Mouse (Mus musculus) neural tube, embryonic 14.5 days (tissue): ENCODE results near the gene Nufip2. TPM values are rescaled to one million over a fixed set of nuclear protein-coding genes. Genes with fewer than 3 reads are reported as not detected.
"Not testable (repeated sequence)": the region's sequence is repeated elsewhere in the genome, so short reads cannot be mapped to it uniquely, and the experiment has no call there.

Source experiments
- ATAC-seq: fragments of 200-750 bp; cut with Nextera tagmentation; 2 replicates; pipeline ENCODE4 v1.8.0; 2017; ENCODE audit warnings: low read depth, mild to moderate bottlenecking, moderate TSS enrichment, moderate library complexity
- H3K27ac ChIP-seq: fragments of 300-500 bp; sonication (generic); 2 replicates; pipeline ENCODE4 v1.5.1; 2014; ENCODE audit warnings: low read depth, mild to moderate bottlenecking, control low read depth, low read length, moderate library complexity, mixed read lengths
- H3K27me3 ChIP-seq: fragments of 300-500 bp; sonication (generic); 2 replicates; pipeline ENCODE4 v1.6.1; 2014; ENCODE audit warnings: low read length; ENCODE audit not compliant: control insufficient read depth, insufficient read depth
- H3K36me3 ChIP-seq: fragments of 300-500 bp; sonication (generic); 2 replicates; pipeline ENCODE4 v1.6.1; 2014; ENCODE audit warnings: low read length, mixed read lengths; ENCODE audit not compliant: control insufficient read depth, insufficient read depth
- H3K4me1 ChIP-seq: fragments of 300-500 bp; sonication (generic); 2 replicates; pipeline ENCODE4 v1.6.1; 2014; ENCODE audit warnings: low read length; ENCODE audit not compliant: control insufficient read depth, insufficient read depth
- H3K4me2 ChIP-seq: fragments of 300-500 bp; sonication (generic); 2 replicates; pipeline ENCODE4 v1.6.1; 2014; ENCODE audit warnings: mild to moderate bottlenecking, low read depth, low read length, control low read depth
- H3K4me3 ChIP-seq: fragments of 300-500 bp; sonication (generic); 2 replicates; pipeline ENCODE4 v1.5.1; 2014; ENCODE audit warnings: low read depth, low read length, control low read depth, mixed read lengths
- H3K9ac ChIP-seq: fragments of 300-500 bp; sonication (generic); replicated peaks from 2 replicates; pipeline ENCODE4 v1.6.1; 2014; ENCODE audit warnings: low read depth, mild to moderate bottlenecking, control low read depth, low read length, mixed read lengths
- H3K9me3 ChIP-seq: fragments of 300-500 bp; sonication (generic); 2 replicates; pipeline ENCODE4 v1.6.1; 2016; ENCODE audit warnings: low read length; ENCODE audit not compliant: control insufficient read depth
- WGBS: fragments of 180-500 bp; shearing (Covaris S2); extraction: QIAGEN DNeasy Blood & Tissue Kit; methylation state at CpG from one replicate; pipeline ENCODE4 v1.1.7; 2014; 5-methylcytosine and 5-hydroxymethylcytosine counted together
- polyA plus RNA-seq: library from polyadenylated mRNA; unstranded; fragments of >200 nt; fragmentation: Nextera tagmentation; extraction: Ambion mirVana; gene quantifications from 2 replicates; pipeline ENCODE4 v1.2.1, GENCODE M21; 2014

Gene Nufip2
- polyA plus RNA-seq, 1 experiment from 2014 or later: 7.3 TPM

DNA sequence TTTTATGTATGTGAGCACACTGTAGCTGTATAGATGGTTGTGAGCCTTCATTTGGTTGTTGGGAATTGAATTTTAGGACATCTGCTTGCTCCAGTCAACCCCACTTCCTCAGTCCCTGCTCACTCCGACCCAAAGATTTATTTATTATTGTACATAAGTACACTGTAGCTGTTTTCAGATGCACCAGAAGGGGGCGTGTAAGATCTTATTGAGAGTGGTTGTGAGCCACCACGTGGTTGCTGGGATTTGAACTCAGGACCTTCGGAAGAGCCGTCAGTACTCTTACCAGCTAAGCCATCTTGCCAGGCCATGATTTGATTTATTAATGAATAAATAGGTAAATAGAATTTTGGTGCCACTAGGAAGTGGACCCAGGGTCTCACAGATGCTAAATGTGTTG lies 20.6 kb upstream of the Nufip2 start:
- H3K4me3 ChIP-seq, H3K4me2 ChIP-seq, H3K27ac ChIP-seq, H3K4me1 ChIP-seq, ATAC-seq, H3K27me3 ChIP-seq, H3K9me3 ChIP-seq, H3K36me3 ChIP-seq, H3K9ac ChIP-seq: not testable (repeated sequence)
- WGBS: 79% methylated on average over 5 of the region's 5 CpGs

DNA sequence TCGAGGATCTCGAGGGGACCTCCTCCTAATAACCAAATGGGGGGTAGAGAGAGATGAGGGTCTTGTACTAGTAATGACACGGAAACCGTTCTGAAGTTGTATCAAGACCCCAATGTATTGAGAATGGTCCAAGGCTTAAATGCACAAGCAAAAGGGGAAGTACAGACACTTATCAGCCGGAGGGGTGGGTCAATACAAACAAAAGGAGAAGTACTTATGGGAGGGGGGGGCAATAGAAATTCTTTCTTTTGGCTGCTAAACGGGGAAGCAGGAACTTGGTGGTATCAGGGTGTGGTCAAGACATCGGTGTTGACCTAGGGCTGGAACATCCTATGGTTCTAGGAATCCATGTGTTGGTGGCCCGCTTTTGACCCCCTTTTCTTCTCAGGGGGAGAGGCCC lies 19.2 kb upstream of the Nufip2 start:
- not testable (repeated sequence) for H3K4me1 ChIP-seq, H3K4me2 ChIP-seq, H3K9ac ChIP-seq, H3K27me3 ChIP-seq, H3K4me3 ChIP-seq, H3K9me3 ChIP-seq, H3K27ac ChIP-seq, H3K36me3 ChIP-seq, ATAC-seq
- 90% methylated on average over 8 of the region's 8 CpGs for WGBS

DNA sequence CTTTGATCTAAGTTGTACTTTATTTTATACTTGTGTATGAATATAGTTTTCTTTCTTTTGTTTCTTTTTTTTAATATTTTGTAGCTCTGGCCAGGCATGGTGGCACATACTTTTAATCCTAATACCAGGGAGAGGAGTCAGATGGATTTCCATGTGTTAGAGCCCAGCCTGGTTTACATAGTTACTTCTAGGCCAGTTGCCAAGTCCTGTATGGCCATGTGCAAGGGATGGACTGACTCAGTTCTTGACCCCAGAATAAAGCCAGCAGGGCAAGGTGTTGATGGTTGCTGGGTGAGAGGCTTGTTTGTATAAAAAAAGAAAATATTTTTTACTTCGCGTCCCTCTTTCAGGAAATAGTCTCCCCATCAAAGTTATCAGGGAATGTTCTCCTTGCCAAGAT lies 13.2 kb upstream of the Nufip2 start:
- no peaks in the 10 kb centered on the region for H3K27me3 ChIP-seq
- no peak for ATAC-seq
- WGBS: 97% methylated on average over 2 of the region's 2 CpGs

DNA sequence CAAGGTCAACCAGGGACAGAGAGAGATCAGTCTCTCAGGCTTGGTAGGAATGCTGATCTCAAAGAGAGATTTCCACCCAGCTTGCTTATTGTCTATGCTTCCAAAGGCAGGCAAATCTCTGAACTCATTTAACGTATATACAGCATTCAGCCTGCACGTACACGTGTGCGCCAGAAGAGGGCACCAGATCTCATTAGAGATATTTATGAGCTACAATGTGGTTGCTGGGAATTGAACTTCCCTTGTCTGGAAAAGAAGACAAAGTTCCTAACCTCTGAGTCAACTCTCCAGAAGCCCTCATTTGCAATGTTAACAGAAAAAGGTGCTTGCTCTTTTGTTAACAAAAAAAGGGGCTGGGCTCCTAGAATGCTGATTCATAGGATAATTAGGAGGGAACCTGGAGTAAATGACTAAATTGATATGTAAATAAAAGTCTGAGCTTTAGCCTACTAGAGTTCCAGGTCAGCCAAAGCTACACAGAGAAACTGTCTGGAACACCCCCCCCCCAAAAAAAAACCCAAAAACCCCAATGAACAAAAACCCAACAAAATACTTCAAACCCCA lies 12.4 kb upstream of the Nufip2 start:
- H3K9me3 ChIP-seq: no peaks in the 10 kb centered on the region
- no peak overlapping the region for H3K9ac ChIP-seq
- H3K27me3 ChIP-seq: no peaks in the 10 kb centered on the region
- H3K27ac ChIP-seq: no peak overlapping the region
- no peak for ATAC-seq
- H3K36me3 ChIP-seq: no peaks in the 10 kb centered on the region
- no peaks in the 10 kb centered on the region for H3K4me1 ChIP-seq
- H3K4me3 ChIP-seq: no peak overlapping the region
- H3K4me2 ChIP-seq: no peak overlapping the region
- 62% methylated on average over 4 of the region's 4 CpGs for WGBS

More for the DNA sequence above, 13.2 kb upstream of the Nufip2 start:
- Histone ChIP-seq H3K27ac (no peak overlapping the region), H3K9ac (no peak overlapping the region), H3K9me3 (no peaks in the 10 kb centered on the region), H3K4me1 (no peaks in the 10 kb centered on the region), H3K4me2 (no peak overlapping the region), H3K4me3 (no peak overlapping the region), H3K36me3 (no peaks in the 10 kb centered on the region)

DNA sequence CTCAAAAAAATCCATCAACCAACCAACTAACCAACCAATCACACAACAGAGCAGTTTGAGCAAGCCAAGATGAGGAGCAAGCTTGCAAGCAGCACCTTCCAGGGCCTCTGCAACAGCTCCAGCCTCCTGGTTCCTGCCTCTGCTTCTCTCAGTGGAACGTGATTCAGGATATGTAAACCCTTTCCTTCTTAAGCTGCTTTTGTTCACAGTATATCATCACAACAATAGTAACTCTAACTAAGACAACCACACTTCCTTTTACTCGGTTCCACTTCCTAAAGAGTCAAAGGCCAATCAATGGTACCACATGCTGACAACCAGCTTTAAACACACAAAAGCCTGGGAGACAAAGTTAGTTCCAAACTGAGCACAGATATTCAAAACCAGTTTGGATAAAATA lies 5.9 kb upstream of the Nufip2 start:
- Histone ChIP-seq H3K9me3 (no peaks in the 10 kb centered on the region), H3K4me2 (no peak overlapping the region), H3K27me3 (no peaks in the 10 kb centered on the region), H3K9ac (no peak overlapping the region), H3K4me1 (no peaks in the 10 kb centered on the region), H3K27ac (no peak overlapping the region), H3K36me3 (no peaks in the 10 kb centered on the region), H3K4me3 (no peak overlapping the region)
- no peak for ATAC-seq
- WGBS: 2% methylated on average over 2 of the region's 2 CpGs

DNA sequence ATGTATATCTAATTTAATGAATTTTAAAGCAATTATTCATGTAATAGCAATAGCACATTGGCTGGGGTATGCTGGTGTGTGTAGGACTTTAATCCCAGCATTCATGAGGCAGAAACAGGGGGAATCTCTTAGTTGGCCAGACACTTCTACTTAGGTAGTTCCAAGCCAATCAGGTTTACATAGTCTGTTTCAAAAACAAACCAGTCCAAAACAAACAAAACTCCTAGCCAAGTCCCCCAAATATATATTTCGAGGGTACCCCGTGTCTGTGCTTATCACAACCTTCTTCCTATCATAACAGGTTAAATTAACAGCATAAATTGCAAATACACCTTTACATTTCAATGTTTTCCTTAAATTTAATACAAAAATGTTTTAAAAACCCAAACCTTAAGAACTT lies 1.1 kb upstream of the Nufip2 start:
- Histone ChIP-seq H3K27ac (no peak overlapping the region; the same call in 1 of the 2 replicates), H3K4me3 (no peak overlapping the region), H3K9me3 (no peaks in the 10 kb centered on the region), H3K36me3 (no peaks in the 10 kb centered on the region), H3K9ac (no peak overlapping the region), H3K4me1 (peaks cover 7% of the 10 kb centered on the region), H3K4me2 (no peak overlapping the region), H3K27me3 (peaks cover 5% of the 10 kb centered on the region; the same call in 1 of the 2 replicates)
- WGBS: 77% methylated on average over 2 of the region's 2 CpGs
- no peak for ATAC-seq

DNA sequence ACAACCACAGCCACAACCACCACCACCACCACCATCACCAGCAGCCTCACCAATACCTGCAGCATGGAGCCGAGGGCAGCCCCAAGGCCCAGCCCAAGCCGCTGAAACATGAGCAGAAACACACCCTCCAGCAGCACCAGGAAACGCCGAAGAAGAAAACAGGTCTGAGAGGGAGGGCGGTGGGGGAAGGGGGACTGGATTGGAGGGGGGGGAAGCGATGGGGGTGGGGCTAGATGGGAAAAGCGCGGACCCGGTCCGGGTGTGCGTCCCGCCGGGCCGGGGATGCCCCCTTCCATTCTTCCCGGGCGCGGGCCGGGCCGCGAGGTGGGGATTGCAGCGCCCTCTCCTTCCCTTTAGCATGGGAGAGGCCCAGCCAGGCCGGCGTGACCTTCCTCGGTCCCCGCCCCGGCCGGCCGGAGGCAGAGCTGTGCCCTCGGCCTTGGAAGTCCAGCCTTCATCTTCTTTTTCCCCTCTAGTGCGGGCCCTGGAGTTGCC lies 438 bp downstream of the Nufip2 start:
- H3K4me2 ChIP-seq: peak overlapping the region; percentile 76
- H3K4me1 ChIP-seq: peaks cover 9% of the 10 kb centered on the region
- H3K27me3 ChIP-seq: peaks cover 5% of the 10 kb centered on the region; the same call in 1 of the 2 replicates
- no peaks in the 10 kb centered on the region for H3K9me3 ChIP-seq
- H3K9ac ChIP-seq: peak overlapping the region; percentile 94
- ATAC-seq: peak; percentile 54
- peak overlapping the region; percentile 97 for H3K27ac ChIP-seq
- peak overlapping the region; percentile 97 for H3K4me3 ChIP-seq
- under 1% methylated on average over 28 of the region's 30 CpGs for WGBS
- peaks cover under 1% of the 10 kb centered on the region; the same call in 1 of the 2 replicates for H3K36me3 ChIP-seq

DNA sequence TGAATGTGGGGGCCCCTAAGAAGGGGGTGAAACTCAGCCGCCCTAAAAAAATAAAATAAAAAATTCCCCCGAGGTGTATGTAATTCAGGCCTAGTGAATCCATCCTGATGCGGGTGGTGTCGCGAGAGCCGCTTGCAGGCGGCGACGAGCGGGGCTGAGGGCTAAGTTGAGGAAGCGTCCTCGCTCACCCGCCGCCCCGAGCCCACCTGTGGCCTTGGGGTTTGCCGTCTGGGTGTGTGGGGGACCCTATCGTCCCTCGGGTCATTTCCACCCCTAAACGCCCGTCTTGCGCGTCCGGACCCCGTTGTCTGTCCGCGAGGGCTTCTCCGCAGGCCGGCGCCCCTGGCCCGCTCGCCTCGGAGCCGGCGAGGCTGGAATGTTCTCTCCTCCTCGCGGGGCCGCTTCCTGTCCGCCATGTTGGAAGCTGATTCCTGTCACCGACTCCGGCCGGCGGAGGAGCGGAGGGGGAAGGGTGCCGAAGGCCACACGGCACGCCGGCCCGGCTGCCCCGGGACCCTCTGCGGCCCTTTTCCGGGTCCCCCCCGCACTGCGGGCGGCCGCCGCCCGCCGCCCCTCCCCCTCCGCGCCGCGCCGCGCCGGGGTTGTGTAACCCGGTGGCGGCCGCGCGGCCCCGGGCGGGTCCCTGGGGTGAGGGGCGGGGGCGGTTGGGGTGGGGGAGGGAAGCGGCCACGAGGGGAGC lies 1.0 kb downstream of the Nufip2 start:
- Histone ChIP-seq H3K9me3 (no peaks in the 10 kb centered on the region), H3K27me3 (peaks cover 5% of the 10 kb centered on the region; the same call in 1 of the 2 replicates), H3K36me3 (peaks cover 6% of the 10 kb centered on the region; the same call in 1 of the 2 replicates), H3K4me2 (peak overlapping the region; percentile 76), H3K27ac (peak overlapping the region; percentile 97), H3K9ac (peak overlapping the region; percentile 94), H3K4me3 (peak overlapping the region; percentile 97), H3K4me1 (peaks cover 9% of the 10 kb centered on the region)
- peak; percentile 12; the same call in 1 of the 2 replicates for ATAC-seq
- 0% methylated on average over 72 of the region's 76 CpGs for WGBS

DNA sequence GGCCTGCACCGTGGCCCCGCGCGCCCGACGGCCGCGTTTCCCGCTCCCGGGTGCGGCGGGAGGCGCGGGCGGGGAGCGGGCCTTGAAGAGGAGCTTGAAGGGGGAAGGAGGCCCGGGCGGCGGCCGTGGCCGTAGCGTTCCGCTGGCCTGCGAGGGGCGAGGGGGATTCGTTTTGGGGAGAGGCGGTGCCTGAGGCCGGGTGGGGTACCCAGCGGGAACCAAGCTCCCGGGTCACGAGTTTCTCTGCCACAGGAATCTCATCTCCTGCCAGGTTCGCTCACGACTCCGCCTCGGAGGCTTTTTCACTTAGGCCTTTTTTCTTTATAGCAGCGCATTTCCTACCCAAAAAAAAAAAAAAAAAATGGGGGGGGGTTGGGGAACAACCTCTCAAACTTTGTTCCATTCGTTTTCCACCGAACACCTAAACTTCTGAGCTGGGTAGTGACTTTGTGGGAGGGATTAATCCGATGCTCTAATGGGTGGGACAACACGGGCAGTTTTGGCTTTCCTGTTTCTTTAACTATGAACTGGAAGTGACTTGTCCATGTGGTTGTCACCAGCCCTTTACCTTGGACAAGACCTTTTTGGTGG lies 1.7 kb downstream of the Nufip2 start:
- Histone ChIP-seq H3K4me2 (peak overlapping the region; percentile 76), H3K27me3 (peaks cover 5% of the 10 kb centered on the region; the same call in 1 of the 2 replicates), H3K9ac (peak overlapping the region; percentile 94), H3K4me3 (peak overlapping the region; percentile 97), H3K4me1 (peaks cover 10% of the 10 kb centered on the region), H3K9me3 (no peaks in the 10 kb centered on the region), H3K36me3 (peaks cover 12% of the 10 kb centered on the region), H3K27ac (peak overlapping the region; percentile 97)
- ATAC-seq: no peak
- under 1% methylated on average over 31 of the region's 40 CpGs for WGBS
